Mouse (Mus musculus) 416B (cell line): Measurements from ENCODE around the gene Selenop.
"Not testable (repeated sequence)": the region's sequence is repeated elsewhere in the genome, so short reads cannot be mapped to it uniquely, and the experiment has no call there.

Experiments used
- DNase-seq: peaks from one replicate; pipeline ENCODE4 v3.0.0; 2011; ENCODE audit warnings: low read depth

The Selenop gene

GRCm38 (mm10) chr15:3268247-3268646 lies at the start of gene Selenop:
Selenop (plus strand) TSS chr15:3268547.
- DNase-seq = no peak

GRCm38 (mm10) chr15:3218668-3219067 lies 49.7 kb upstream of the Selenop start:
- DNase-seq = not testable (repeated sequence)

DNA sequence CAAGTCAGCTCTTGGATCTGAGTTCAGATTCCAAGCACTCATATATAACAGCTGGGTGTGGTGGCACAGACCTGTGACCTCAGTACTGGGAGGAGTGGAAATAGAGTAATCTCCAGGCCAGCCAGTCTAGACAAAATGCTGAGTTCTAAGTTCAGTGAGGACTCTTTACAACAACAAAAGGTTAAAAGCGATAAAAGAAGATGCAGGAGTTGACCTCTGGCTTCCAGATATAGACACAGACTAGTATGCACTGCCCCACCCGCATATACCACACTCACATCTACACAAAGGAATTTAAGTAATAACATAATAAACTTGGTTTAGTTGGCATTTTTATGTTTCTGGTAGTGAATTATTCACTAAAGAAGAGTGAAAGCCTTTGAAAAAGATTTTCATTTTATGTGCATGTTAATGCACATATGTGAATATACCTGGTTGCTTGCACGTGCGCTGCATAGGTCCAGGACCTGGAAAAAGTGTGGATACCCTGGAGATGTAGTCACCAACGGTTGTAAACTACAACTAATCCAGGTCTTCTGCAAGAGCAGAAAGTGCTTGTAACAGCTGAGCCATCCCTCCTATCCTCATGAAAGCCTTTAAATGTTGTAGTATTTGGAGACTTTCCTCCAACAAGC lies 45.4 kb upstream of the Selenop start:
- DNase-seq = no peak

DNA sequence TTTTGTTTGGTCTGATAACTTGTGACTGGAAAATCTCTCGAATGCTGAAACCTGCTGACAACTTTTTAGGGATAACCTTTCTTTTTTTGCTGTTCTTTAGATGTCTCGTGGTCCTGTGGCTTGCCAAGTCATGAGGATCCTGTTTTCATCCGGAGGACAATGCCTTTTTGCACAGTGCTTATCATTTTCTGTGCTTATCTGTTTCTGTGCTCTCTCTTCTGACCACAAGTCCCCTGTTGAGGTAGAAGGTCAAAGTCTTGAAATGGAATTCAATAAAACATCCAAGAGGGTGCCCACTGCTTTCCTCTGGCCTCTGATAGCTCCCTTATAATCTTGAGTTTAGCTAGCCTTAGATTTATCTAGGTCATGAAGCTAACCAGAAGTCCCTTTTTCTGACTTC lies 41.8 kb upstream of the Selenop start:
- no peak for DNase-seq

GRCm38 (mm10) chr15:3228185-3228584 lies 40.2 kb upstream of the Selenop start:
- no peak for DNase-seq

GRCm38 (mm10) chr15:3228990-3229389 lies 39.4 kb upstream of the Selenop start:
- DNase-seq = no peak

DNA sequence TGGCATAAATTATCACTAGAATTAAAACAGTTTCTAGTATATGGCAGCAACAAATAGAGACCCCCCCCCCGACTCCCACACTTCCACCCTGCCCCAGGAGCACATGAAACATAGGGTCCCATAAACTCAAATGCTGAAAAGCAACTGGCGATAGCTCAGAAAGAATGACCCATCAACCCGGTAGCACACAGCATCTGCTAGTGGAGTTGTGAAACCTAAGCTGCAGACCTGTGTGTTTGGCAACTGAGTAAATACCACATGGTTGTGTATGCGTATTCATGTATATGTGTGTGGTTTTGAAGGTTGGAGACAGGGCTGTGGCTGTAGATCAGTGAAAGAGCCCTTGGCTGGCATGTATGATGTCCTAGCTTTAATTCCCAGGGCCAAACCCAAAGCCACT lies 37.3 kb upstream of the Selenop start:
- peak; percentile 15 for DNase-seq

GRCm38 (mm10) chr15:3232168-3232835 lies 36.0 kb upstream of the Selenop start:
- DNase-seq = no peak

DNA sequence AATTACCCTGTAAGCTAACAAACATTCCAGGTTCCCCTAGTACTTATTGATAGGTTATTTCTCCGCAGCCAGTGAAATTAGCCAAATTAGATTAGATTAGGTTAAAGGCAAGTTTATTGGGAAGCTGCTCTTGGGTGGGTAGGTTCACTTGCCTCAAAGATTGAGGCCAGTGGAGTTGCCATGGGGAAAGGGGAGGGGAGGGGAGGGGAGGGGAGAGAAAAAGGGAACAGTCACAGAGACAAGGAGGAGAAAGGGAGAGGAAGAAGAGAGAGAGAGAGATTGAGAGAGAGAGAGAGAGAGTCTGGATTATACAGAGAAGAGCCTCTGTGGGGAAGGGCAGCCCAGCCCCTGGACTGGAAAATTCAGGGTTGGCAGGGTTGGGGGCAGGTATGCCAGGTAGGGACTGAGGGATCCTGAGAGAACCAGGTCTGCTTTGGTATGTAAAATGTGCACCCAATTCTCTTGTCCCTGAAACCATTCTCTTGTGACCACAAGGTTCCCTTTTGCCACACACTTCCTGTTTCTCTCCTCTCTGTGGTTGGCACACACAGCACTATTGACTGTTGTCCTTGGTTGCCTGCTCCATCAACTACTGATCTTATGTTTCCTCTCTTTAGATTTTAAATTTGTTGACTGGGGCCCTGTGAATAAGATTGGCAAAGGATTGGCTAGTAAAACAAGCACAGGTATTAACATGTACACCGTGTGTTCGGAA lies 34.4 kb upstream of the Selenop start:
- DNase-seq = peak; percentile 71

DNA sequence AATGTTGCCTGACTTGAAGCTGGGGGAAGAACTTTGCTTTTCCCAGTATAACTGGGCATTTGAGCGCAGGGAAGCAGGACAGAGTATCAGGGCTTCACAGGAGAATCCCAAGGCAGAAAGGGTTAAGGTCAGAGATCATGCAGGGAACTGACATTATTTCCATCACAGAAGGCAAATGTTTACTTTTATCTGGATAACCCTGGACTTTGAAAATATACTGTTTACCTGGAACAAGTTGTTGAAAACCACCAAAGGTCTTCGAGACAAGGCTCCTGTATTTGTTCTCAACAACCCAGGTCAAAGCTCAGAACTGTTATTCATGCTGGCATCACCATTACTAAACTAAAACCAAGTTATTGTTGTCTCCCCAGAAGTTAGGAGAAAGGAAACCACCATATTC lies 32.0 kb upstream of the Selenop start:
- no peak for DNase-seq

- no peak for DNase-seq
Measured at GRCm38 (mm10) chr15:3237963-3238362, 30.4 kb upstream of the Selenop start.

GRCm38 (mm10) chr15:3245036-3245435 lies 23.3 kb upstream of the Selenop start:
- DNase-seq = not testable (repeated sequence)

DNA sequence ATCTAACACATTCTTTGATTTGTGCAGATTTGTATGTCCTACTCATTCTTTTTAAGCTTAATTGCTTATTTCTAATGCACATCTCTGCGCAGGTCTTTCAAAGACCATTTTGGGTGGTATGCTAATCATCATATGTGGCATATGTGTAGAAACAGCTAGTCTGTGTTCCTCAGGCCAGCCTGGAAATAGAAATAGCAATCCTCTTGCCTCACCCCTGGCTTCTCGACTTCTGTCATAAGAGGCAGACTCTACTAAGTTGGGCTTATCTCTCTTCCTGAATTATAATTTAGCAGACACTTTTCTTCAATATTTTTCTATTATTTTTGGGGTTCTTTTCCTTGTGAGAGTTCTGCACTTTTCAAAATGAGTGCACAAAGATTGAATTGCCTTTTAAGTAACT lies 17.7 kb upstream of the Selenop start:
- no peak for DNase-seq

DNA sequence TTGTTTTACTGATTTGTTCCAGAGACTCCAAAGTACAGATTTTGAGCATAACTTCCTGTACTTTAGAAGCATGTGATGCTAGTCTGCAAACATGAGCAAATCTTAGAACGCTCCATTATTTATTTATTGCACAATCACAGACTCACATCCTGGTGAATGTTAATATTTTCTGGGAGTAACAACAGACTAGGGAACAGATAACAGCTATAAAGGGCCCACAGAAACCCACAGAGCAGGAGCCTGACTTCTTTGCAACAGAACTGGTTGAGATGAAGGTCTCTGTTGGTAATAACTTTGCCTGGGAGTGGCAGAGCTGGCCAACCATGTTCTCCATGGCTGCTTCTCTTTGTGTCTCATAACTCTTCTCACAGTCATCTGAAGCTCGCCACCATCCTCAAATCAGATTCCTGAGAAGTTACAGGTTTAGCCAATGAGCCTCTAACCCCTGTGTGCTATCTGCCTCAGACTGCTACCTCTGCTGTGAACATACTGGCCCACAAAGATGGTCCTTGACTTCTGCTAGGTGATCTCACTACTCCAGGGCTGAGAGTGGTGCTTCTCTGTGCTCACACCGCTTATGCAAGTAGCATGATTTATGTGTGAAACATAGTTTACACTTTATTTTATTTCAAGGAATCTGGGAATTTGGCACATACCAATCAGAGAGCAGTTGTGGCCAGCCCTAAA lies 17.2 kb upstream of the Selenop start:
- no peak for DNase-seq

- DNase-seq = no peak
Measured at GRCm38 (mm10) chr15:3251718-3252067, 16.7 kb upstream of the Selenop start.

- peak; percentile 3 for DNase-seq
Measured at GRCm38 (mm10) chr15:3259025-3259424, 9.3 kb upstream of the Selenop start.

- DNase-seq = no peak
Measured at GRCm38 (mm10) chr15:3260309-3260708, 8.0 kb upstream of the Selenop start.

DNA sequence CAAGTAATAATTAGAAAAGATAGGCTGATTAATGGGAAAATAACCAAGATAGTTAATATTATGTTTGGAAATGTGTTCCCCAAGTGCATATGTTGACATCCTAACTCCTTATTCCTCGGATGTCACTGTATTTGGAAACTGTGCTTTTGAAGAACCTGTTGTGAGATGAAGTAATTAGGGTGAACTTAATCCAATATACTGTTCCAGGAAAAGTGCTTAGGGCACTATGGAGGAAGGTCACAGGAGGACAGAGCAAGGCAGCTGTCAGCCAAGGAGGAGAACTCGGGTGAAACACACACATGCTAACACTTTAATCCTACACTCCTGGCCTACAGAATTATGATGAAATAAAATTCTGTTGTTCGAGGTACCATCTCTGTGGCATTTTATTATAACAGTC lies 5.5 kb upstream of the Selenop start:
- DNase-seq = no peak

DNA sequence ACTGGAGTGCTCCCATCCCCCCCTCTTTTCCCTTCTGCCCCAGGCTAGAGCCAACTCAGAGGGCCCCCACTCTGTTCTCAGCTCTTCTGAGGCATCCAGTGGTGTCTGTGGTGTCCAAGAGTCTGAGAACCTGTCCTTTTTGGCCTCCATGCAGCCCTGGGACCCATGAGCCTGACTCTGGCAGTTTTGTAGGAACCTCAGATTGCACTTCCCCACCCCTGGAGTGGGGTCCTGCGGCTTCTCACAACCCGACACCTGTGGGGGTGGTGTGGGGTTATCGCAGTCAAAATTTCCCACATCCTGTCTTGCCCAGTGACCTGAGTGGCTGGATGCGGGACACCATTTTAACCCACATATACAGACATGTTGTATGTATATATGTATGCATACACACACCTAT lies 4.1 kb upstream of the Selenop start:
- DNase-seq = no peak

- no peak for DNase-seq
Measured at GRCm38 (mm10) chr15:3264828-3265227, 3.5 kb upstream of the Selenop start.

GRCm38 (mm10) chr15:3269496-3269895 lies 1.1 kb downstream of the Selenop start:
- DNase-seq = no peak

GRCm38 (mm10) chr15:3269996-3270645 lies 1.8 kb downstream of the Selenop start:
- DNase-seq = peak; percentile 9
